Mouse (Mus musculus): ENCODE results near the gene Upp2.

Gene Upp2

DNA sequence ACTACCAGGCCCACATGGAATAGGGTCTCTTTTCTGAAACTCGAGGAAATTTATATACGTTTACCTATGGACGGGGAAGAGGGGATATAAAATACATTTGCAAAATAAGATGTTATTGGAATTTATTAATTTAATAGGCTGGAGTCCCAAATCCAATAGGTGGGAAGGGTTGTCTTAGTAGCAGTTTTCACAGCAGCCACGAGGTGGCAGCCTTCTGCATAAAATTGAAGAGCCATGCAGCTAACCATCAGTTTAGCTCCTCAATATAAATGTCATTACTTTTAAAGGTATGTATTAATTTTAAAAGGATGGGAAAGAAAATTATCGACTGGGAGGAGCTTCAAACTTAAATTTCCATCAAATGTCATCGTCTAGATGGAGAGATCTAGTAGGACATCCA lies 113.7 kb downstream of the Upp2 start:
- peak; percentile 81 for DNase-seq (ENCODE audit: low spot score)

DNA sequence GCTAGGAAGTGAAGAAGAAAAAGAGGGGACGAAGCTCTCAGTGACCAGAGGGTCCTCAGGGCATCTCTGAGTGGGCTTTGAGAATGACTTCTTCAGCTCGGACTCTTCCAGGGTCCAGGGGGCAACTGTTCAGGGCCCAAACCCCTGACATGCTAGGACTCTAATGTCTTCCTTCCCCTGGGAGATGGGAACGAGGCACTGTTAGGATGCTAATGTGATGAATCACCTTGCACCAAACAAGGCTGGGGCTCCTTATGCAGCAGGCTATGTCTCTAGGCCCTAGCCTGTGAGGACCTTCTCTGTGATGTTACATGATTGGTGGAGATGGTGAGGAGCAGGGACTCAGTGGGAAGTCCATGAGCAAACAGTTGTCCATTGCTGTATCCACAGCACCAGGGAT lies 114.3 kb downstream of the Upp2 start:
- no peak for DNase-seq (ENCODE audit: low spot score)

DNA sequence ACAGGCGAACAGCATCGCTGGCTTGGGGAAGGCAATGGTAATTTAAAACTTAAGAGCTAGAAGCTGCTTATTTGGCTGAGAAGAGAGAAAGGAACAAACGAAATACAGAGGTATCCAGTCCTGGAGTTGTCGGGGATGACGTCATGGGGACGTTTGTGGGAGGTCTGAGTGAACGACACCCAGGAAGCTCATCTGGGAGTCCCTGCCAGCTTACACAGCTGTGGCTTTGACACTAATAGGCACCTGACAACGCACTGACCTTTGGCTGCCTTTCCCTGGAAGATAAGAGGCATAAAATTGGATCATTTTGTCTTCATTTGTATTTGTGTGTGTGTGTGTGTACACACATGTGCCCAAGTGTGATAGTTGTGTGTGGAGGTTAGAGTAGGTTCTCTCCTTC lies 130.4 kb downstream of the Upp2 start:
- DNase-seq (ENCODE audit: low spot score): no peak

DNA sequence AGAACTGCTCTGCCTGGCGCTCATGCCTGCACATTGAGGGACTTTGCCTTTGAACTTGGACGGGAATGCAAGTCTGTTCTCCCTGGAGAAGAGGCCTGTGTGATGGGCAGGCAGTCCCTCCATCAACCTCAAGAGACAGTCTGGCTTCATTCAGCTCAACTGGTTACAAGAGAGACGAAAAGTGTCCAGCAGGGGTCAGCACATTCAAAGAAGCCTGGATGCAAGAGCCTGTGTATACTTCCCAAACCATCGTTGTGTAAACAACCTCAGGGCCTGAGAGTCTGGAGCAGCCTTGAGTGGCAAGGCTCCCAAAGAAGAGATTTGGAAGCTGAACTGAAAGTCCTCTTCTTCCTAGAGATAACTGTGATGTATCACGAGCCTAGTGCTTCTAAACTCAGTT lies 132.8 kb downstream of the Upp2 start:
- DNase-seq (ENCODE audit: low spot score): peak; percentile 78

DNA sequence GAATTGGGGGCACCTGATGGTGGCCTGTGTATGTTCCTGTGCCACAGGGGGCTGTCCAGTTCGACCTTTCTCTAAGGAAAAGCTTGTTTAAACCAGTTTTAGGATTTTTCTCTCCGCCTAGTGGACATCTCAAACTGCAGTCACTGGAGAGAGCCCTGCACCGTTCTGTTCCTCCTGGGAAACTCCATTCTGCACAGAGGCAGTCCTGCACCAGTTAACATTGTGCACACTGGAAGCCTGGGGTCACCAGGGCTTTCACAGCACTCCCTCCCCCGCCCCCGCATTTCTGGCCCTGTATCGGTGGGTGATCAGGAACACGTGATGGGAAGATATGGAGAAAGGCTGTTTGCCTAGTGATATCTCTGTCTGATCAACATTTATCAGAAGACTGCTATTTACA lies 133.3 kb downstream of the Upp2 start:
- no peak for DNase-seq (ENCODE audit: low spot score)

DNA sequence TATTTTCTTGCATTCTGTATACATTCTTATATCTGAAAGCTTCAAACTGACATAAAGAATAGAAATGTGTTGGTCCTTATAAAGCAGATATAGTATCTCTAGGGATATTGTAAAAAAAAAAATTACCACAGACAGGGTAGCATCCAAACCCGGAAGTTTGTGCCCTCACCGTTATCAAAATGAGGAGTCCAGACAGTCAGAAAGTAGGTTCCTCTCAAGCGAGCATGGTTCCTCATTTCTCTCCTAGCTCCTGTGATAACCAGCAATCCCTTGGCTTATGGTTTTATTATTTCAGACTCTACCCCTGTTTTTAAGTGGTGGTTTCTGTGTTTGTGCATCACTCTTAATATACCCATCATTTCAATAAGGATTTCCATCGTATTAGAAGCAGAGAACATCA lies 134.5 kb downstream of the Upp2 start:
- no peak for DNase-seq (ENCODE audit: low spot score)

DNA sequence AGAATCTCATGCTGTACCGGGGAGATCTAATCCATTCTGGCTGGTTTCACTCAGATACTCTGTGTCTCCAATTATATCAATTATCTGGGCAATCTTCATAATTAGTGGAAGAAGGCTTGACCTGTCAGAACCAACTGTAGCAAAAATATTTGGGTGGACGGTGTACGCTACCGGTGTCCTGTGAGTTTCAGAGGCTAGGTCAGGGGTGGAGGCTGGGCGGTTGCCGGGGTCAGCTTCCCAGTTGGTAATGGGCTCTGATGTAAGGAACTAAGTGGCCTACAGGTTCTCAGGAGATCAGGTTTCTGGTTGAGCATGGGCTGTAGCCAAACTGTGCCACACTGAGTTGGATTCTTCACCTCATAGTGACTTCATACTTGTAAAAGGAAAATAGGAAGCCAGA lies 136.1 kb downstream of the Upp2 start:
- no peak for DNase-seq (ENCODE audit: low spot score)

DNA sequence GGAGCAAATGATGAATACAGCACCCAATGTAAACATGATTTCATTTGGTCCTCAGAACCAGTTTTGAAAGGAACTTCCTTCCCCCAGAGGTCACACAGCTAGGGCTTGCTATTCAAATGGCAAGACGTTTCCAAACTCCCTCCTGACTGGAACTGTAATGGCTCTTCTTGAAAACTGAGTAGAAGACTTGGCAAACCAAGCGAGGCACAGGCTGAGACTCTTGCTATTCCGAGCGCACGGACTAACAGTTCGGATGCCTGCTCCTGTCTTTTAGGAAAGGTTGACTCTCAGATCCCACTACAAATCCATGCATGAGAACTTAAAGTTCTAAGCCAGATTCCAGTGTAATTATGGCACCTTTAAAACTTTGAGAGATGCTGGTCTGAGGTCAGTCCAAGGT lies 136.5 kb downstream of the Upp2 start:
- no peak for DNase-seq (ENCODE audit: low spot score)

DNA sequence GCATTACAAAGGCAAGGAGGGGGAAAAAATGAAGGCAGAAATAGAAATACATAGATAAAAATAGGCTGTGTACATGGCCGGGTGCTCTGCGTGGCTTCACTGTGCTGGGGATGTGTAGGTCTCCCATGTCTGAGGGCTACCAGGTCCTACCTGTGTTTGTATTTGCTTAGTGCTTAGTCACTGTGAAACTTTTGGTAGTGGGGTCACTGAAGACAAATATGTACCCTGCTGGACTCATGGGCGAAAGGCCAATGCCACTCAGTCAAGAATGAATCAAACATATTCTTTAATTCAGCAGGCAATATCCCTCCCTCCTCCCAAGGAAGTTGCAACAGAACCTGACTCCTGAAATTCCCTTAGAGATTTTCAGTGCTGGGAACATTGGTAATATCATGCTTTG lies 137.5 kb downstream of the Upp2 start:
- DNase-seq (ENCODE audit: low spot score): no peak

DNA sequence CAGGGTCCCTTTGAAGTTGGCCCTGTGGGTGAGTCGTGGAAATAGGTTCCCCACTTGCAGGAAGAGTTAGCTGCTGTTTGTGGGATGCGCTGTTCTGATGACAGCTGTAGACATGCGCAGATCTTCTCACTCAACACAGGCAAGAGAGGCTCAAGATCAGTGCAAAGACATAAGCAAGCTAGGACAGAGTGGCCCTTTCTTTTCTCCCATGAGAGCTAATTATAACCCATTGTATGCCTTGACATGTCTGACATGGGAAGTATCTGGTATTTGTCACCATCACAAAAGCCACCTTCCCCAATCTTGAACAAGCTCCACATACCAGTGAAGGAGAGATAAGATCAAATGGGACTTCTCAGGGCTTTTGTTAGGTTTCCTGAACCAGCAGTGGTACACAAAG lies 140.6 kb downstream of the Upp2 start:
- DNase-seq (ENCODE audit: low spot score): no peak

DNA sequence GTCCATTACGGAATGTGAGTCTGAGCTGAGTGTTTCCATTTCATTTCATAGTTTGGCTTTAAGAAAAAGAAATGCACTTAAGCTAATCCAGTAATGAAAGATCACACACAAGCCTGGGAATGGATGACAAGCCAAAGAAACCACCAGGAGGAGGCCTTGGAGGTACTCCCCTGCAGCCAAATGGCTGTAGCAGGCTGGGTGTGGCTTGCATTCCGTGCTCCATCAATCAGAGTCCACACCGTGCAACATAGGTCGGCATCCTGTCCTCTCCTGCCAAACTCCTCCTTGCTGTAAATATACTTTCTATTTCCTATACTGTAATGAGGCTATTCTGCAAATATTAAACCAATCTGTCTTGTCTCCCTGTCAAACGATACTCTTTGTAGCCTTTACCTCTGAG lies 143.1 kb downstream of the Upp2 start:
- DNase-seq (ENCODE audit: low spot score): no peak

DNA sequence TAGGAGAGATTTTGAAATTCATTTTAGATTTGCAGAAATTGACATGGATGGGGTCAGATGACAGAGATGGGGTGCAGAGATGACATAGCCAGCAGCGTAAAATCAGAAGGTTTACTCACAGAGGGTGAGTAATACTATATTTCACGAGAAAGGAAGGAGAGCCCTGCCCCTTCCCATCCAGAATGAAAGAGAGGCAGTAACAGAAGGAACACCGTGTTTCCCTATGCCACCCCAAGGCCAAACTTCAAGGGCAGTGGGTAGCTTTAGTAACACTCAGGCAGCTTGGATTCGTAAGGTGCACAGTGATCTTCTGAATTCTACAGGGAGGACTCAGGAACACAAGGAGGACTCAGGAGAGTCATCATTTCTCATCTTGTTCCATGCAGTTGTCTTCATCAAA lies 144.0 kb downstream of the Upp2 start:
- no peak for DNase-seq (ENCODE audit: low spot score)

DNA sequence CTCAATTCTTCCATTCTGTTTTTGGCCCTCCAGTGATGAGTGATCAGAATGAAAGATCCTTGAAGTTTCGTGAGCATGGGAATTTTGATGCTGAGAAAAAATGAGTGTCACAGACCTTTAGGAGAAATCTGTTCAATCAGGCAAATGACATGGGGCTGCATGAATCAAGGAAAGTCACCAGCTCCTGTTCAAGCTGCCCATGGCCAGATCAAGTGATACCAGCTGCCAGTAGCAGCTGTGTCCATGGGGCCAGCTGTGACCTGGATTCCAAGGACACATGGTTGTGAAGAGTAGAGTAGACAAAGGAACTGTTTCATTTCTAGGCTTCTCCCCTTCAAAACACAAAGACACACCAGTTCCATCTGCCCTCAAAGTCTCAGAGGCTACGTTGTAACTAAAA lies 144.4 kb downstream of the Upp2 start:
- DNase-seq (ENCODE audit: low spot score): no peak

DNA sequence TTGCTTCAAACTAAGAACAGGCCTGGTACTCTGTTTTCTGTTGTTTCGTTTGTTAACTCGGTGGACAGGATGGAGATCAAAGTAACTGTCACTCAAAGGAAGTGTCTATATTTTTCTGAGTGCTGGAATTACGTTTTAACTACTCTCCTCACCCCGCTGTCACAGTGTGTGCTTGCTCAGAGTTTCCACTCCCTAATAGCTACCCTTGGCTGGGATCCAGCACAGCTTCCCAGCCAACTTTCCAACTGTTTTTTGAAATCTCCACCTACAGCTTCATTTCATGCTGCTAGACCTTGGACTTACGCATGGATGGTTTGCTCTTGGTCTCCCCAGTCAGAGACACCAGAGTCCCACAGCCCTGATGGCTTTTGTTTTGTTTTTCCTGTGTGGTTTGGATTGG lies 144.8 kb downstream of the Upp2 start:
- DNase-seq (ENCODE audit: low spot score): peak; percentile 19

DNA sequence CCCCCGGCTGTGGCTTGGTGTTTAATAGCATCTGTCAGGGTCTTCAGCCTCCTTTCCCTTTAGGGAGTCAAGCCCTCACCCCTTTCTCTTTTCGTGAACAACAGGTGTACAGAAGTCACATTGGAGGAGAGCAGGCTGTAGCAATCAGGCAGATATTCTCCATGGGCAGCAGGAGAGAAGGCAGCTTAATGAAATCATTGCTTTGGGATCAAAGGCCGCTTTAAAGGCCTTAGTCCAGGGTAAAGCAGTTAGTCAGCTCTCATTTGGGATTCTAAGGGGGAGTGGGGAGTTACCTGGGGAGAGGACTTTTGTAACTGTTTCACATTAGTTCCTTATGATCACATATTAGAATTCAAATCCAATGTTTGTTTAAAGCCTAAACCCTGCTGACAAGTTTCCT lies 150.8 kb downstream of the Upp2 start:
- DNase-seq (ENCODE audit: low spot score): no peak

DNA sequence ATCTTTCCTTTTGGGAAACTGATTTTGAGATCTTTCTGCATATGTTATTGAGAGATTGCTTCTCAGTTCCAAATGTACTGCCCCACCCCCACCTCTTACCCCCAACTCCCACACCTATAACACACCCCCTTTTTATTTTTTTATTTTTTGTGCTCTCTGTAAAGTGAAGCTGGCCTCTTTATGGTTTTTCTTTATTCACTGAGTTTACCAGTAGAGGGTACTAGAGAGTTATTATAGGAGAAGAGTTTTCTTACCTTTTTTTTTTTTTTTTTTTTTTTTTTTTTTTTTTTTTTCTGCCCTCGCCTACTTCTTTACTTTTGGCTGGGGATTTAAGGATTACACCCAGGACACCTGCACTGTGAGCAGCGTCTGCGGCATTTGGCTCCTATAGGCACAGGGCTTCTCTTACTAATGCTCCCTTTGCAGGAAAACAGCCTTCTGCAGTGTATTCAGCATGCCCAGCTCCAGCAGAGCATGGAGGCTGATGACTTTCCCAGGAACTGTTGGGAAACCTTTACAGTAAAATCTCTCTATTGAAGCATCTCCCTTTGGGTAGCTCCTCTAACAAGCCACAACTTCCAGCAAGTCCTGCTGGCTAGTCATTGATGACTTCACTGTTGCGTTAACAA lies 170.2 kb downstream of the Upp2 start:
- DNase-seq (ENCODE audit: low spot score): peak; percentile 20

DNA sequence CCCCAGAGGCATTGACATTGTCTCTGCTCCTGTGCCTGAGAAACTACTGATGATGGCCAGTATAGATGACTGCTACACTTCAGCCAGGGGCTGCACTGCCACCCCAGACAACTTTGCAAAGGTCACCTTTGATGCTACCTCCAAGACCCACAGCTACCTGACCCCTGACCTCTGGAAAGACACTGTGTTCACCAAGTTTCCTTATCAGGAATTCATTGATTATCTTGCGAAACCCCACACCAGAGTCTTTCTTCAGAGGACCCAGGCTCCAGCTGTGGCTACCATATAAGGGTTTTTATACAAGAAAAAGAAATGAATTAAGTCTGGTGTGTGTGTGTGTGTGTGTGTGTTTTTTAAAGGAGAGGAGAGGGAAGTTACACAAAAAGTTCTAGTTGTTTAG lies 174.1 kb downstream of the Upp2 start:
- no peak for DNase-seq (ENCODE audit: low spot score)

DNA sequence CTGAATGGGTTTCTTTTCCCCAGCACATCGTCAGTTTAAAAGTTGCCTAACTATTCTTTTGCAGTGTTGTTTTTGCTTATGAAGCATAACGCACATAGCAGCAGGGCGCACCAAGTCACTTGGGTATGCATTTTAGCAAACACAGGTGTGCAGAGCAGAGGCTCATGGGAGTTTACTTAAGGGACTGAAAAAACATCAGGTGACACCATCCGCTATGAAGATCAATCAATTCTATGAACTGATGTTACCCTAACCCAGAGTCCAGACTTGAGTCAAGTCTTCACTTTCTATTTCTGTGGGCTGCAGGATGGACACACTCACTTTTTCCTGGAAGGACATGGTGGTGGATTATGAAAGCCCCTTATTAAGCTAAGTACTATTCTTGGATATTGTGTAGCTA lies 174.9 kb downstream of the Upp2 start:
- no peak for DNase-seq (ENCODE audit: low spot score)

DNA sequence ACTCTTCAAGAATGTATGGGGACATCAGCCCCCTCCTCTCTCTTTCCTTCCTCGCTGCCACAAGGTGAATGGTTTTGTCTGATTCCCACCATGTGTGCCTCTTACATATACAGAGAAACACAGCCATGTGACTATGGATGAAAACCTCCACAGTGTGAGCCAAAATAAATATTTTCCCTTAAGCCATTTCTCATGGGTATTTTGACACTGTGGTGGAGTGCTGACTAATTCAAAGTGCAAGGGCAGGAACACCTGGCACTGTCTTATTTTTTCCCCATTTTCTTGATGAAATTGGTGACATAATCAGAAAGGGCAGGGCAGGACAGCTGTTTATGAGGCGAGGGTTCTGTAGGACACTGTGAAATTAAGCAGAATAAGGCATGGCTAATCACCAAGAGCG lies 176.3 kb downstream of the Upp2 start:
- peak; percentile 16 for DNase-seq (ENCODE audit: low spot score)

DNA sequence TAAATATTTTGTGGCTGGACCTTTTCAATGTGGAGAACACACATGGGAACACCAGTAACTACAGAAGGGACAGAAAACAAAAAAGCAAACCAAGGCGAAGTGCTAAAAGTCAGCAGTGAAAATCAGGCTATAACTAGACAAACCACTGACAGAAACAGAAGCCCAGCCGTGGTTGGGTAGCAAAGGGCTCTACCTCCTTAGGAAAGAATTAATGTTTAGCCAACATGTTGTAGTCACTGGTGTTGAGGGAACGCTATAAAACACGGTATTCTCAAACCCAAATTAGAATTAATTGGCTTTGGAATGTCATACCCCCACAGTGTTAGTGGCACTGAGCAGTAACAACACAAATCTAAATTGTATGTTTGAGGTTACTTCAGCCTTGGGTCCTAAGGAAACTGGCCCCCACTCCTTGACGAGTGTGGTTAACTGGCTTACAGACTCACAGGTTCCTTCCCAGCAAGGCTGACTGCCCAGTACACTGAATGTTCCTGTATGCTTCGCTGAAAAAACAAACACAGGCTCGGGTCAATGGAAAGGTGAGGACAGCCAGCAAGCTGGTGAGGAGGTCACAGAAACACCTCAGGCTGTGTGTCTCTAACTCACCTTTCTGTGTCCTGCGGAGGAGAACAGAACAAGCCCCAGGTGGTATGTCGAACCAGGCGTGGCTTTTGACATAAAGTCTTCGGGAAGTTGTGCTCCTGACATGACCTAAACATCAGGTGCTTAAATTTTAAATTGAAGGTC lies 180.6 kb downstream of the Upp2 start:
- no peak for DNase-seq (ENCODE audit: low spot score)

DNA sequence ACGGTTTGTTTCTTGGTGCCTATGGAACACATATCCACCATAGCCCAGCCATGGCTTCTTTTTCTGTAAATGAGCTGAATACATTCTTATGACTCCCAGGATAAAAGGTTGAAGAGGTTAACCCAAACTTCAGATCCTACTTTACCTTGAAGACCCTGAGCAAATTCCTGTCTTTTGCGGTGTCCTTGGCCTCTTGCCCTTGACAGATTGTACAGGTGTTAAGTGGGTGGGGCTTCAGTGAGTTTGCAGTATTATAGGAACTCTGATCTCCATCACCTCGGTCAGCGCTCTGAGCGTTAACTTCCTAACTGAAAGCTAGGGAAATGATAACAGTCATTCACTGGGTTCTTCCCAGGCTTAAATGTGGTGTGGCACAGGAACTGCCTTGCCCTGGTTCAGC lies 181.2 kb downstream of the Upp2 start:
- DNase-seq (ENCODE audit: low spot score): no peak

DNA sequence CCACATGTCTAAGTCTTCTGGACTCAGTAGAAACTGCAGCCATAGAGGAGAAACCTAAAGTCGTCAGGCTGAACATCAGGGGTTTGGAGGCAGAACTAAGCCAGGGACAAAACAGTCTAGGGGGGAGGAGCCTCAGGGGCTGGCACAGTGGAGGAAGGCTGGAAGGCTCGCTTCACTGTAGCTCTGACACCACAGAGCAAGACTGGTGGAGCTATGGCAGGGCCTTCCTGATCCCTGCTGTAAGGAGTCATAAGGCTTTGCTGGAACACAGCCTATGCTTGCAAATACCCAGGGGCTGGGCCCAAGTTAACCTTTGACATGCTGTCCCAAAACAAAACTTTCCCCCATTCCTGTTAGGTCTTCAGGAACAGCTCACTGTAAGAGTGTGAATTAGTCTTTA lies 185.8 kb downstream of the Upp2 start:
- no peak for DNase-seq (ENCODE audit: low spot score)

DNA sequence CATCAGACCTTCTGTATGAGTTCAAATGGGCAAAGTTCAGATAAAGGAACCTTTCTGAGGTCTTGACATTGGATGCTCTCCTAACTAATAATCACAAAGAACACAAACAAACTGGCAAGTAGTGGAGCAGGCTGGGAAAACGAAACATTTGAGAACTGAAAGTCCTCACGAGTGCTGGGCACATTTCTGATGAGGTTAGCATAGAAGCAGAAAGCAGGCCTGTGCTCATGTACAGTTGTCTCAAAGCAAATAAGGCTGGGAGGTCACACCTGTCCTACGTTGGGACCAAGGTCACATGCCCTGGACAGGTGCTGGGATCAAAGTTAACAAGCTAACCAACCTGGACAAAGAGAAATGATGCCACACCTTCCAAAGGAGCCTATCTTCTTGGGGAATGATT lies 187.6 kb downstream of the Upp2 start:
- no peak for DNase-seq (ENCODE audit: low spot score)

DNA sequence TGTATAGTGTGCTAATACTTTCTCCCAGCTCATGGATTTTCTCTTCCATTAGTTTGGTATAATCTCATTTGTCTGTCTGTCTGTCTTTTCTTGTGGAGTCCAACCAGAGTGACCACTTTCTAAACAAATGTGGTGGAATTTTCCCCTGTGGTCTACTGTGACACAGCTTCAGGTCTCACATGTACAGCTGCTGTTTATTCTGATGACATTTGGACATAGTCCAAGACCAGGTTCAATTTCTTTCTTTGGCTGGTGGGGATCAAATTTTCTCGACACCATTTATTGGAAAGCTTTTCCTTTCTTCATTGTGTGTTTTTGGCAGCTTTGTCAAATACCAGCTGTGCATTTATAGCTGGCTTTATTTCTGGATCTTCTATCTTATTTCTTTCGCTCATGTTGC lies 191.0 kb downstream of the Upp2 start:
- no peak for DNase-seq (ENCODE audit: low spot score)
